Mouse (Mus musculus): Measurements from ENCODE around the gene Jund. TPM values are rescaled to one million over a fixed set of nuclear protein-coding genes. Genes with fewer than 3 reads are reported as not detected.
A peak's percentile ranks its signal among the peaks of the same experiment; 100 is the strongest.

Gene Jund
- polyA plus RNA-seq (2015; fragmentation: Nextera tagmentation; extraction: Ambion mirVana), result 54.6 and 57.7 TPM in 2 replicates

DNA sequence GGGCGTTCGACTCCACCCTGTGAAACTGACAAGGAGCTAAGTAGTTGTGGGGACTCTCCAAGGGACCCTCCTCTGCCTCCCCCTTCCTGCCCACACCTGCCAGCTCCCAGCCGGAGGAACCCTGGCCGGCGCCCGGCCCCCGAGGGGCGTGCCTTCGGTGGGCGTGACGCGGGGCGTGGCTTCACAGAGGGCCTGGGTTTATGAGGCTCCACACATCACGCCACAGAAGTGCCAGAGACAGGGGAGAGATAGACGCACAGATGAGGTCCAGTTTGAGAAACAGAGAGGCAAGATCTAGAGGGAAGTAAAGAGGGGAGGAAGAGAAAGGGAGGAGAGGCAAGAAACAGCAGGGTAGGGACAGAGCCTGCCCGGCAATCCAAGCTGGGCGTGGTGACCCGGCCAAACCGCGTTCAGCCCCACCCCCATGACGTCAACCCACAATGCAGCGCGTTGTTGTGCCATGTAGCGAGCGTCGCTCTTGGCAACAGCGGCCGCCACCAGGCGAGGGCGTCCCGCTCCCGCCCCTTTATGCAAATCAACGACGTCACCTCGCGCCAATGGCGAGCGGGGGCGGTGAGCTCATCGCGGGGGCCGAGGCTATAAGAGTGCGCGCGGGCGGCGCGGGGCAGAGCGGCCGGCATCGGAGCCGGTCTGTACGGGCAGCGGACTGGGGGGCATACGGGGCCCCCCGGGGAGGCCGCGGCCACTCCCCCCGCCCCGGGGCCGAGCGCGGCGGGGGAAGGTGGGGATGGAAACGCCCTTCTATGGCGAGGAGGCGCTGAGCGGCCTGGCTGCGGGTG lies at the start of gene Jund:
Gene Jund (plus strand): TSS at position 640 of the 800 bp plus-strand sequence.
- under 1% methylated on average over 63 of the region's 69 CpGs for WGBS
- H3K9me3 ChIP-seq (ENCODE audit: control insufficient read depth, low read length), result no peaks in the 10 kb centered on the region
- peak within 1 kb of the TSS; percentile 62 for H3K4me3 ChIP-seq (replicated peaks; ENCODE audit: low read length)
- peak within 1 kb of the TSS; percentile 93 for H3K9ac ChIP-seq (replicated peaks; ENCODE audit: low read depth, low read length)
- no peaks in the 10 kb centered on the region for H3K27me3 ChIP-seq (replicated peaks; ENCODE audit: control insufficient read depth, insufficient read depth, low read length)
- peak within 1 kb of the TSS; percentile 80 for H3K4me2 ChIP-seq (ENCODE audit: low read length)
- H3K36me3 ChIP-seq (ENCODE audit: control insufficient read depth, insufficient read depth), result no peaks in the 10 kb centered on the region
- H3K4me1 ChIP-seq (replicated peaks; ENCODE audit: control insufficient read depth, insufficient read depth, low read length), result peaks cover 49% of the 10 kb centered on the region
- peak within 1 kb of the TSS; percentile 97 for H3K27ac ChIP-seq (ENCODE audit: low read length)
- peak; percentile 85 for ATAC-seq

DNA sequence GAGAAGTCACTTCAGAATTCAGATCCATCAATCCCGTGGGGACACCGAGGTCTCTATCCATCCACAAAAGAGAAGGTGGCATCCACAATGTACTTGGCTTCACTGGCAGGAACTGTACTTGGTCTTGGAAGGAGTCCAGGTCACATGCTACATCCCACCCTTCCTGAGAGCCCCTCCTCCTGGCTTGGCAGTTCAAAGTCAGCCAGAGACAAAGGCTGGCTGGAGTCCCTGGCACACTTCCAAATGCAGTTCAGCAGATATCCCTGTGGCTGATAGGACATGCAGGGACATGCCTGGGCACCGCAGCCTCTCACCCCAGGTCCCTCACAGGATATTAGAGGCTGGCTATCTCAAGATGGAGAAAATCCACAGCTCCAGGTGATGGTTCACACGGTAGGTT lies 49.4 kb upstream of the Jund start:
- 33% methylated on average over 4 of the region's 4 CpGs for WGBS
- Histone ChIP-seq H3K9ac (replicated peaks; ENCODE audit: low read depth, low read length) (no peak overlapping the region; the same call in 1 of the 2 replicates), H3K4me1 (replicated peaks; ENCODE audit: control insufficient read depth, insufficient read depth, low read length) (peaks cover 10% of the 10 kb centered on the region), H3K27me3 (replicated peaks; ENCODE audit: control insufficient read depth, insufficient read depth, low read length) (no peaks in the 10 kb centered on the region), H3K4me3 (replicated peaks; ENCODE audit: low read length) (no peak overlapping the region), H3K4me2 (ENCODE audit: low read length) (no peak overlapping the region), H3K9me3 (ENCODE audit: control insufficient read depth, low read length) (no peaks in the 10 kb centered on the region), H3K36me3 (ENCODE audit: control insufficient read depth, insufficient read depth) (0 out of 2 replicates have a peak, but pooled peaks cover 2% of the 10 kb centered on the region), H3K27ac (ENCODE audit: low read length) (peak overlapping the region; percentile 62)
- peak; percentile 59; the same call in 1 of the 2 replicates for ATAC-seq

DNA sequence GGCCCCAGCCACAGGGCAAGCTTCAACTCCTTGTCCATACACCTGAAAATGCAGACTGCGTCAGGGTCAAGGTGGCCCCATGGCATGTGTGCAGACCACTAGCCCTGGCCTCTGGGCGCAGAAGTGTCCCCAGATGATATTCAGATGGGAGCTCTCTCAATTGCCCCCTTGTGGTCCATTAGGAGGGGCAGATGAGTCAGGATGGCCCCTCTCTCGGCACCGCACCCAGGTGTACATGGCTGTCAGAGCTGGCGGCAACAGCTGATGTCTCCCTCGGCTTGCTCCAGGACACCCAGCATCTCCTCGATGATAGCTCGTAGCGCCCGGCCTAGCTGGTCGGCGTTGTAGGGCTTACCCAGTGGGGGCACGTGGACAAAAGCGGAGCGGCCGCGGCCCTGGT lies 48.4 kb upstream of the Jund start:
- H3K4me3 ChIP-seq (replicated peaks; ENCODE audit: low read length), result no peak overlapping the region
- no peaks in the 10 kb centered on the region for H3K9me3 ChIP-seq (ENCODE audit: control insufficient read depth, low read length)
- WGBS, result 95% methylated on average over 17 of the region's 17 CpGs
- peaks cover 10% of the 10 kb centered on the region for H3K4me1 ChIP-seq (replicated peaks; ENCODE audit: control insufficient read depth, insufficient read depth, low read length)
- no peak overlapping the region for H3K9ac ChIP-seq (replicated peaks; ENCODE audit: low read depth, low read length)
- no peak overlapping the region for H3K27ac ChIP-seq (ENCODE audit: low read length)
- no peak overlapping the region for H3K4me2 ChIP-seq (ENCODE audit: low read length)
- no peak for ATAC-seq
- H3K36me3 ChIP-seq (ENCODE audit: control insufficient read depth, insufficient read depth), result 0 out of 2 replicates have a peak, but pooled peaks cover 2% of the 10 kb centered on the region
- H3K27me3 ChIP-seq (replicated peaks; ENCODE audit: control insufficient read depth, insufficient read depth, low read length), result no peaks in the 10 kb centered on the region

DNA sequence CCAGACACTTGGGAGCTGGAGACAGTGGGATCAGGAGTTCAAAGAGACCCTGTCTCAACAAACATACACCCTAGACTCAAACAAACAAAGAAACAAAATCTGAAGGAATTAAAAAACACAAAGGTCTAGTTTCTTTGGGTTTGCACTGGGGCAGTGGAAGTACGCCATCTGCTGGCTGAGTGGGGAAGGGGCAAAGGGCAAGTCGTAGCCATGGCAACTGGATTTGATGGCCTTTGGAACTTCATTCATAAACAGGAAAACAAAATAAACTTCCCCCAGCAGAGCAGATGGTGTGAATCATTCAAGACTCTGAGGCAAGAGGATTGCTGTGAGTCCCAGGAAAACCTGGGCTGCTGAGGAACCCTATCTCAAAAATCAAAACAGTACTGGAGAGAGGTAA lies 45.5 kb upstream of the Jund start:
- peak overlapping the region; percentile 10; the same call in 1 of the 2 replicates for H3K27ac ChIP-seq (ENCODE audit: low read length)
- no peak overlapping the region for H3K4me3 ChIP-seq (replicated peaks; ENCODE audit: low read length)
- H3K36me3 ChIP-seq (ENCODE audit: control insufficient read depth, insufficient read depth), result 0 out of 2 replicates have a peak, but pooled peaks cover 2% of the 10 kb centered on the region
- no peak overlapping the region for H3K4me2 ChIP-seq (ENCODE audit: low read length)
- peaks cover 24% of the 10 kb centered on the region for H3K4me1 ChIP-seq (replicated peaks; ENCODE audit: control insufficient read depth, insufficient read depth, low read length)
- no peak for ATAC-seq
- H3K9me3 ChIP-seq (ENCODE audit: control insufficient read depth, low read length), result no peaks in the 10 kb centered on the region
- H3K9ac ChIP-seq (replicated peaks; ENCODE audit: low read depth, low read length), result no peak overlapping the region
- no peaks in the 10 kb centered on the region for H3K27me3 ChIP-seq (replicated peaks; ENCODE audit: control insufficient read depth, insufficient read depth, low read length)
- WGBS, result 51% methylated on average over 2 of the region's 2 CpGs

DNA sequence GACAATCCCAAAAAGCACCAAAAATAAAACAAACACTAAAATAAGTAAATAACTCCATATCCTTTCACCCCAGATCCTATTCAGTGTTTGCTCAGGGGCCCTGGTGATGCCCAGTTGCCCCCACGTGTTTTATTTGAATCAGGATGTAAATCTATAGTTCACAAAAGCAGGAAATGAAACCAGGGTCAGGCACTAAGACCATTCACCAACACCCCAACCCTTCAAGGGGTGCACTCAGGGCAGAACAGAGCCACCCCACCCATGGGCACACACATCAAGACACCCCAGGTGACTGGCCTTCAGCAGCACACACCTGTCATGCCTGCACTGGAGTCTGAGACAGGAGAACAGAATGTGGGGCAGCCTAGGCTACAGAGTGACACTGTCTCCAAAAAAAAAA lies 44.6 kb upstream of the Jund start:
- H3K9me3 ChIP-seq (ENCODE audit: control insufficient read depth, low read length), result no peaks in the 10 kb centered on the region
- H3K9ac ChIP-seq (replicated peaks; ENCODE audit: low read depth, low read length), result no peak overlapping the region
- H3K4me2 ChIP-seq (ENCODE audit: low read length), result no peak overlapping the region
- no peaks in the 10 kb centered on the region for H3K27me3 ChIP-seq (replicated peaks; ENCODE audit: control insufficient read depth, insufficient read depth, low read length)
- peaks cover 29% of the 10 kb centered on the region for H3K4me1 ChIP-seq (replicated peaks; ENCODE audit: control insufficient read depth, insufficient read depth, low read length)
- H3K27ac ChIP-seq (ENCODE audit: low read length), result no peak overlapping the region
- H3K36me3 ChIP-seq (ENCODE audit: control insufficient read depth, insufficient read depth), result 0 out of 2 replicates have a peak, but pooled peaks cover 2% of the 10 kb centered on the region
- no peak overlapping the region for H3K4me3 ChIP-seq (replicated peaks; ENCODE audit: low read length)
- WGBS, result 86% methylated on average over 1 of the region's 1 CpGs
- no peak for ATAC-seq

DNA sequence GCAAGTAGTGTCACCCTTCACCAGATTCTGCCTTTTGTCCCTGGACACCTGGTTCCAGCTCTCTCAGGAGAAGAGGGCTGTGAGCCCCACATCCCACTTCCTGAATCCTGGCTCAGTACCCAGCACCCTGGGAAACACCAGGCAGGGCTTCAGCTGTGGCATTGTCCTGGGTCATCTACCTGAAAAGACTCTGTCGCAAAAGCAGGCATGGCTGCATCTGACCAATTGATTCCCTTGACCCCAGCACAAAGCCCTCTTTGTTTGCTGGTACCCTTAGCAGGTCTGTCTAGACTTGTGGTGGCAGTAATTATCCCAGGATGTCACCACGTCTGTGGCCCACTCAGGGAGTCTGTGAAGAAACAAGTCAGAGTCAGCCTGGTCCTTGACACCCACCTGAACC lies 43.3 kb upstream of the Jund start:
- 10% methylated on average over 2 of the region's 2 CpGs for WGBS
- H3K9me3 ChIP-seq (ENCODE audit: control insufficient read depth, low read length), result no peaks in the 10 kb centered on the region
- H3K4me3 ChIP-seq (replicated peaks; ENCODE audit: low read length), result no peak overlapping the region
- no peaks in the 10 kb centered on the region for H3K27me3 ChIP-seq (replicated peaks; ENCODE audit: control insufficient read depth, insufficient read depth, low read length)
- no peak overlapping the region for H3K9ac ChIP-seq (replicated peaks; ENCODE audit: low read depth, low read length)
- H3K4me2 ChIP-seq (ENCODE audit: low read length), result no peak overlapping the region
- H3K4me1 ChIP-seq (replicated peaks; ENCODE audit: control insufficient read depth, insufficient read depth, low read length), result peaks cover 32% of the 10 kb centered on the region
- H3K27ac ChIP-seq (ENCODE audit: low read length), result peak overlapping the region; percentile 75; the same call in 1 of the 2 replicates
- 0 out of 2 replicates have a peak, but pooled peaks cover under 1% of the 10 kb centered on the region for H3K36me3 ChIP-seq (ENCODE audit: control insufficient read depth, insufficient read depth)
- ATAC-seq, result no peak

DNA sequence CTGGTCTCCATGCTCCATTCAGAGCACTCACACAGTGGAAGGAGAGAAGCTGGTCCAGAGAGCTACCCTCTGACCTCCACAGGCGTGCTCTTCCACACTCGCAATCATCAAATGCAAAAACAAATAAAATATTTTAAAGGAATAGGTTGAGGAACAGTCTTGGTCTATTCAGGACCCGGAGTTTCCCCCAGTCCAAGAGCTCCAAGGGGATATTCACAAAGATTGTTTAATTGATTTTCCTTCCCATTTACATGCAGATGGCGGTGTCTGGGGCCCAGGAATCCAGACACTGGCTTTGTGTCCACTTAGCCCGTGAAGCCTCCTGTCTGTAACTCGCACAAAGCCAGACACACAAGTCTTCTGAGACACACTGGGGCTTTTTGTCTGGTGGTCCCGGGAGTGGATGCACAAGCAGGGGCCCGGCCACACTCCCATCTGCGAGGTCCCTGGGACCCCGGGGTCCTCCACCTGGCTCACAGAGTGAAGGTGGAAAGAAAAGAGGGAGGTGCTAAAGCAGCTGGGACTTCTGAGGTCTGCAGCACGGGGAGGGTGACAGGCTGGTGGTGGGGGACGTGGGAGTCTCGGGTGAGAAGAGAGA lies 42.5 kb upstream of the Jund start:
- Histone ChIP-seq H3K27ac (ENCODE audit: low read length) (peak overlapping the region; percentile 75), H3K9me3 (ENCODE audit: control insufficient read depth, low read length) (no peaks in the 10 kb centered on the region), H3K4me3 (replicated peaks; ENCODE audit: low read length) (no peak overlapping the region), H3K36me3 (ENCODE audit: control insufficient read depth, insufficient read depth) (no peaks in the 10 kb centered on the region), H3K4me1 (replicated peaks; ENCODE audit: control insufficient read depth, insufficient read depth, low read length) (peaks cover 33% of the 10 kb centered on the region), H3K9ac (replicated peaks; ENCODE audit: low read depth, low read length) (no peak overlapping the region), H3K27me3 (replicated peaks; ENCODE audit: control insufficient read depth, insufficient read depth, low read length) (no peaks in the 10 kb centered on the region), H3K4me2 (ENCODE audit: low read length) (peak overlapping the region; percentile 13; the same call in 1 of the 2 replicates)
- WGBS, result 9% methylated on average over 13 of the region's 13 CpGs
- ATAC-seq, result peak; percentile 5; the same call in 1 of the 2 replicates

DNA sequence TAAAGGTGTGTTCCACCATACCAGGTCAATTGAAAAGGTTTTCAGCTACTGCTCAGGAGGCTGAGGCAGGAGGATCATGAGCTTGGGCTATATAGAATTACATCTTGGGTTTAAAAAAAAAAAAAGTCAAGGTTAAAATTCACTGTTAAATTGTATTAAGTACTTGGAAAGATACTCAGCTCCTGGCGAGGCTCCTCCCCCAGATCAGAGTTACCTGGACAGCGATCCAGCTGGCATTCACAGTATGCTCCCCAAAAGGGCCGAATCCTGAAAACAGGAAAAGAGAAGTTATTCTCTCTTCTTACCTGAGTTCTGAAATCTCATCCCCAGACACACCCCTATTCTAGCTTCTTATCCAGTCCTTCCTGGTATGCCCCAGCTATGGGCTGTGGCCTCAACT lies 41.5 kb upstream of the Jund start:
- peaks cover 33% of the 10 kb centered on the region for H3K4me1 ChIP-seq (replicated peaks; ENCODE audit: control insufficient read depth, insufficient read depth, low read length)
- WGBS, result 94% methylated on average over 3 of the region's 3 CpGs
- no peak overlapping the region for H3K4me3 ChIP-seq (replicated peaks; ENCODE audit: low read length)
- H3K27ac ChIP-seq (ENCODE audit: low read length), result peak overlapping the region; percentile 75; the same call in 1 of the 2 replicates
- H3K36me3 ChIP-seq (ENCODE audit: control insufficient read depth, insufficient read depth), result no peaks in the 10 kb centered on the region
- H3K9ac ChIP-seq (replicated peaks; ENCODE audit: low read depth, low read length), result no peak overlapping the region
- H3K9me3 ChIP-seq (ENCODE audit: control insufficient read depth, low read length), result no peaks in the 10 kb centered on the region
- no peak overlapping the region for H3K4me2 ChIP-seq (ENCODE audit: low read length)
- ATAC-seq, result no peak
- H3K27me3 ChIP-seq (replicated peaks; ENCODE audit: control insufficient read depth, insufficient read depth, low read length), result no peaks in the 10 kb centered on the region

DNA sequence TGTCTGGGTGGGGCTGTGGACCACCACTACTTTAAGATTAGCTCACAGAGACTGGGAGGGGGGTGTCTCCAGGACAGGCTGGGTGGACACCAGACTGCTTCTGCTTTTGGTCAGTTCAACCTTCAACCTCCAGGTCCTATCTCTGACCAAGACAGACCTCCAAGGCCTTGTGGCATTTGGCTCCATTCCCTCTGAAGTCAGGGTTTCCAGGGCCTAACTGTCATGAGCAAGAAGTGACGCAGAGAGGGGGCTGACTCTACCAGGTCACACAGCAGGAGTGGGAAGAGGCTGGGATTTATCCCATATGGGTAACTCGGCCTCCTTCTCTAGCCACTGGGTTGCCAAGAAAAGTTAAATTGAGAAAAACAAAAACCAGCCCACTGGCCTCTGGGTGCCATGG lies 41.0 kb upstream of the Jund start:
- Histone ChIP-seq H3K9ac (replicated peaks; ENCODE audit: low read depth, low read length) (no peak overlapping the region), H3K4me3 (replicated peaks; ENCODE audit: low read length) (no peak overlapping the region), H3K9me3 (ENCODE audit: control insufficient read depth, low read length) (no peaks in the 10 kb centered on the region), H3K4me1 (replicated peaks; ENCODE audit: control insufficient read depth, insufficient read depth, low read length) (peaks cover 33% of the 10 kb centered on the region), H3K4me2 (ENCODE audit: low read length) (peak overlapping the region; percentile 85; the same call in 1 of the 2 replicates), H3K36me3 (ENCODE audit: control insufficient read depth, insufficient read depth) (no peaks in the 10 kb centered on the region), H3K27ac (ENCODE audit: low read length) (peak overlapping the region; percentile 5; the same call in 1 of the 2 replicates), H3K27me3 (replicated peaks; ENCODE audit: control insufficient read depth, insufficient read depth, low read length) (no peaks in the 10 kb centered on the region)
- no peak for ATAC-seq
- WGBS, result 85% methylated on average over 2 of the region's 2 CpGs

Data from forebrain, embryonic 16.5 days (tissue).